Mouse (Mus musculus): ENCODE measurements around the gene Mynn. TPM values are rescaled to one million over a fixed set of nuclear protein-coding genes. Genes with fewer than 3 reads are reported as not detected.
"Not testable (repeated sequence)": the region's sequence is repeated elsewhere in the genome, so short reads cannot be mapped to it uniquely, and the experiment has no call there.

The Mynn gene
- 10 to 100 TPM; 15.7 to 16.6 TPM for total RNA-seq (2021)
- long read RNA-seq, experiment 1, full-length matches to known transcripts = 12 of 13 reads
- long read RNA-seq, experiment 1, partial matches to known transcripts = 0 of 13 reads
- long read RNA-seq, experiment 1, other reads (novel, unspliced or antisense) = 1 of 13 reads
- long read RNA-seq, experiment 2, full-length matches to known transcripts = 8 of 10 reads
- long read RNA-seq, experiment 2, partial matches to known transcripts = 1 of 10 reads
- long read RNA-seq, experiment 2, other reads (novel, unspliced or antisense) = 1 of 10 reads

DNA sequence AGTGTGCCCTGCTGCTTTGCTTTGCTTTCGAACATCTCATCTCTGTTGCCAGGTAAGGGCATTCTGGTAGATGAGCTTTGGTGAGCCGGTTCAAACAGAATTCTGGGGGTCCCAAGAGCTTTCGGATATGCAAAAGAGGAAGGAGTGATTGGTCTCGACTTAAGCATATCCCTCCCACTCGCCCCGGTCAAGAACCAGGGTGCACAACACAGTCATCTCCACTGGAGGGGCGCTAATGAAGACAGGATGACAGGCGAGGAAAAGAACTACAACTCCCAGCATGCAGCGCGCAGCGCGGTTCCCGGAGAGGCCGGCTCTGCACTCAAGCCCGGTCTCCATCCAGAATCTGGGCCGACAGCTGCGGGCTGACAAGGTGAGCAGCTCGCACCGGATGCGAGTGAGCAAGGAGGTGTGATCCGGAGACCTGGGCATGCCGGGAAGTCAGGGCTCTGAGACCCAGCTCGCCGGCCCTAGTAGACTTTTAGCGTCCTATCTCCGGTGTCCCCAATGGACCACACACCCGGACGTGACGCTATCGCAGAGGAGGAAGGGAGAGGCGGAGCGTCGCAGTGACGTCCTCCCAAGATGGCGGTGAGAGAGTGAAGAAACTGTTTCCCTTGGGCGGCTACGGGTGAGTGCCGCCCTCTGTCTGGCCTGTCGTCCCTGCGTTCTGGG, at the start of gene Mynn:
TSS of gene Mynn (plus strand) at position 1 of the 675 bp plus-strand sequence.
- peak; percentile 98 to 100 for DNase-seq (ENCODE audit: low spot score in 2 of 2)

DNA sequence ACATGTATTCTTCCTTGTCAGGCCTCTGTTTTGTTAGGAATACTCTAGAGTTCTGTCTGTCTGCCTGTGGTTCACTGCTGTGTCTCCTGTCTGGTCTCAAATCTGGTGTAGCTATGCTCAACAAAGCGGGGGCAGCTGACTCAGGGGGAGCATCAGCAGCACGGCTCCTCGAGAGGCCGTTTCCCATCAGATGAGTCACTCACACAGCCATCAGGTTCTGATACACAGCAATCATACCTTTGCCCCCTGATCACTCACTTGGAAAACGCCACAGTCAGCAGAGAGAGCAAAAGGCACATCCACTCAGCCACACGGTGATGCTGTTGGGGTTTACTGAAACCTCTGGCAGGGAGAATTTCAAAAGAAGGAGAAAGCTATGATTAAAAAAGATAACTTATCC, 48.1 kb upstream of the Mynn start:
- no peak for DNase-seq (ENCODE audit: low spot score in 2 of 2)

DNA sequence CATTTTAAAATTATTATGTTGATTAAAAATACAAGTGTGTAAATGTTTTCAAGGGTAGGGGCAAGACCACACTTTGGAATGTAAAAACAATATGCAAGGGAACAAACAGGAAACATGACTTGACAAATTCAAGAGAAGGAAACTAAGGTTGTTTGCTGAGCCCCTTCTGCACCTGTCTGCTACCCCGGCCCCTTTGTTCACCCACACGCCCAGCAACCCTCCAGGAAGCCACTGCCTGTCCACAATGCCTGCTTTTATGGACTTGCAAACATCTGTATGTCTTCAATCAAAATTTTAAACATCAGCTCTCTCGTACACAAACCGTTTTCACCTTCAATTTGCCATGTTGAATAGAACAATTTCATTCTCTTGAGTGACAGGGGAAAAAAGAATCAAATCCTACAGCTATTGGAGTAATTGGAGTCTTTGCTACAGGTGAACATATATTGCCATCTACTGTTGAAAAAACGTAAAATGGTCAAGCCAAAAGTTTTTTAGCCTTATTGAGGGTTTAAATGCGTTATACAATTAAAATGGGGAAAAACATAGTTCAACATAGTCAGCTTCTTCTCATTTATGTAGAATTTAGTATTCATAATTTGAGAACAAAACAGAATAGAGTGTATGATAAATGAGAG, 41.1 kb upstream of the Mynn start:
- peak in 1 of 2 experiments; percentile 9 for DNase-seq (ENCODE audit: low spot score in 2 of 2)

GRCm38 (mm10) chr3:30566333-30566732, 35.5 kb upstream of the Mynn start:
- DNase-seq (ENCODE audit: low spot score in 2 of 2) = not testable (repeated sequence)

DNA sequence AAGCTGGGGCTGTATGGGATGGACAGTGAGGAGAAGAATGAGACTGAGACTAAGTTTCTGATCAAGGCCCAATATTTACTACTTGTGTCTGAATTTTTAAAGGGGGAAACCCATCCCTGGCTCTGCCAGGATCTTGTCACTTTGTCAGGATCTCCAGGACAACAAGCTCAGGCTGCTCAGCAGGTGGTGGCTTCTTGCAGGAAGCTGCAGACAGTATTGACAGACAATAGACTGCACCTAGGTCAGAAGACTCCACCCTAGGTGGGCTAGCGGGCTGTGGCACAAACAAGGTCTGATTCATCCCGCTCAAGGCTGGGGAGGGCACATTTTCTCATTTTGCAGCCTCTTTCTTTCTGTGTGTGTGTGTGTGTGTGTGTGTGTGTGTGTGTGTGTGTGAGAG, 28.3 kb upstream of the Mynn start:
- no peak for DNase-seq (ENCODE audit: low spot score in 2 of 2)

GRCm38 (mm10) chr3:30588865-30589264, 13.0 kb upstream of the Mynn start:
- no peak for DNase-seq (ENCODE audit: low spot score in 2 of 2)

DNA sequence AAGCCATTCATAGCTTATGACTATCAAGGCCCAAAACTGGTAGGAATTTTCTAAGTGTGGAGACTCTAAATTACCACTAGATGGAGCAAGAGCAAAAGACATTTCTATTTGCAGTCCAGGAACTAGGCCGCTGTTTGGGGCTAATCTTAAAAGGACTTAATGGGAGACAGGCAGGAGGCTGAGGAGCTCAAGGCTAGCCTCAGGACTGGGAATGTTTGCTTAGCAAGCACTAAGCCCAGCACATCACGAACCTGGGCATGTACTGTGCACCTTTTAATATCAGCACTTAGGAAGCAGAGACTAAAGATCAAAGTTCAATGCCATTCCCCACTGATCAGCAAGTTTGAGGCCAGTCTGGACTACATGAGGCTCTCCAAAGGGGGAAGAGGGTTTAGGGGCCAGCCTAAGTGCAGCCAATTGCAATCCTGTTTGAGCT, 9.4 kb upstream of the Mynn start:
- peak in 1 of 2 experiments; percentile 41 for DNase-seq (ENCODE audit: low spot score in 2 of 2)

DNA sequence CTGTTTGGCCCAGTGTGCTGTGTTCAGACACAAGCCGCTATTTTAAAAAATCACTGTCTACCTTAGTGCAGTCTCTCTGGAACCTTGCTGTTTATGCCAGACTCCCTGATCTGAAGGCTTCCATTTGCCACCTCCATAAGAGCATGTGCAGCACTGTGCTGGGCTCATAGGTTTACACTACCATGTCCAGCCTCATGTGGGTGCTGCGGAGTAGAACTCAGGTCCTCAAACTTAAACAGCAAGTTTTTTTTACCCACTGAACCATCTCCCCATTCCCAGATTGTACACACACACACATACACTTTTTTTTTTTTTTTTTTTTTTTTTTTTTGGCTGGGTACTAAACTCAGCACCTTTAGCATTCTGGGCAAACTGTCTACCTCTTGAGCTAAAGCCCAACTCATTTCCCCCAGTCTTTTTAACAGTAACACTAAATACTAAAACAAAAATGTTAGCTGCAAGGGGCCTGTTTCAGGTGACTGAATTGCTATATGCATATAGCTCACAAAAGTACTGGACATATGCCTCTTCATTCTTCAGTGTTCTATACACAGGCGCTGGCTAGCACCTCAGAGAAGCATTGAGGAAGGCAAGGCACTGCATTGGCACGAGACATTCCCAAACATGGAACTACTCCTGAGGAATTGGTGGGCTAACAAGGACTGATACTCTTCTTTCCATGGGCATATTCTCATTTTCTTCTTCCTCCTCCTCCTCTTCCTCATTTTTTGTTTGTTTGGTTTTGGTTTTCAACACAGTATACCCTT, 8.0 kb upstream of the Mynn start:
- DNase-seq (ENCODE audit: low spot score in 2 of 2) = no peak

- DNase-seq (ENCODE audit: low spot score in 2 of 2) = peak in 1 of 2 experiments; percentile 35
These were observed 6.6 kb upstream of the Mynn start for GRCm38 (mm10) chr3:30595111-30595832.

GRCm38 (mm10) chr3:30597271-30597670, 4.6 kb upstream of the Mynn start:
- no peak for DNase-seq (ENCODE audit: low spot score in 2 of 2)

DNA sequence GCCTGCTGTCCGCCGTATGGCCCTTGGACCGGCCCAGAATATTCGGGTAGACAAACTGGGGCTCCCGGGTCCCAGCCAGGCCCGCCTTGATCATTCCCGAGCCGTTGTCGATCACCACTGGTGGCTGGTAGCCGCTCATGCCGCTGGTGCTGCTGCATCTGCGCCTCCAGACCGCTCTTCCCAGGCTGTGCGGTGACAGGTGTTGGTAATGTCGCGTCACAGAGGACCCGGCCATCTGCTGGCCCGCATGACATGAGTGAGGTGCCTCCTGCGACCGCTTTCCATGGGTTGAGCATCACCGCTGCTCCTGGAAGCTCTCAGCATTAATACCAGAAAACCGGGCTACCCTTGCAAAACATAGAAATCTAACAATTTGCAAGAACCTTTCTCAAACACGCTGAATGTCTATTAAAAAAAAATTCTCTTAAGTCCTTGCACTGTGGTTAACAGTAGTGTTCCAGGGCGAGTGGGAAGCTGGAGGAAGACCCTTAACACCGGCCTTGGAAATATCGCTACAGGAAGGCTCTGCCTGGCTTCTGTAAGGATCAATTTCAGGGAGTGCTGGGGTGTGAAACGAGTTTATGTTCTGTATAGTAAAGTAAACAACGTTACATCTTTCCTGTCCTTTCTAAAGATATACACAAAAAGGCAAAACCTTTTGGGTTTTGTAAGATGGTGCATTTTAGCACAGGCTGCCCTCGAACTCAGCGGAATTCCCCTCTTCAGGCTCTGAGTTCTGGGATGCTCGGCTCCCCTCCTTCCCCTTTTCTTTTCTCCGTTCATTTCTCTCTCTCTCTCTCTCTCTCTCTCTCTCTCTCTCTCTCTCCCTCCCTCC, 1.9 kb upstream of the Mynn start, which contains the start of gene Actrt3:
TSS of gene Actrt3 (minus strand) at position 229 of the 835 bp plus-strand sequence.
- DNase-seq (ENCODE audit: low spot score in 2 of 2) = peak; percentile 40 to 52

DNA sequence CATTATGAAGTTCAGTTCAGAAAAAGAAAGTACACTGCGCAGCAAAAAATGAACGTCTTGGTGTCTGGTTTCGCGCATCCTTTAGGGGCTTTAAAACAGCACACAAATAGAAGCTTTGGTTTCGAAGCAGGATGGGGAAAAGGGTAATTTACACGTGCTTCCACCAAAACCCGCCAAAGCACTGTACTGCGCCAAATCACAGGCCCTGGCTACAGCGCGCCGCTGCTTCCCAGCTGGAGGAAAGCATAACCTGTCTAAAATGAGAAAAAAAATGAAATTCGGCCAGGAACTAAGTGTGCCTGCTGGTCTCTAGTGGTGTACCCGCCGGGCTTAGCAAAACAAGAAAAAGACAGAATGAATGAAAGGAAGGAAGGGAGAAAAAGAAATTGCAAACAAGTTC, 1.1 kb upstream of the Mynn start:
- DNase-seq (ENCODE audit: low spot score in 2 of 2) = peak; percentile 43 to 49

- DNase-seq (ENCODE audit: low spot score in 2 of 2) = peak; percentile 78 to 91
These were observed 690 bp upstream of the Mynn start for GRCm38 (mm10) chr3:30601175-30601574.

DNA sequence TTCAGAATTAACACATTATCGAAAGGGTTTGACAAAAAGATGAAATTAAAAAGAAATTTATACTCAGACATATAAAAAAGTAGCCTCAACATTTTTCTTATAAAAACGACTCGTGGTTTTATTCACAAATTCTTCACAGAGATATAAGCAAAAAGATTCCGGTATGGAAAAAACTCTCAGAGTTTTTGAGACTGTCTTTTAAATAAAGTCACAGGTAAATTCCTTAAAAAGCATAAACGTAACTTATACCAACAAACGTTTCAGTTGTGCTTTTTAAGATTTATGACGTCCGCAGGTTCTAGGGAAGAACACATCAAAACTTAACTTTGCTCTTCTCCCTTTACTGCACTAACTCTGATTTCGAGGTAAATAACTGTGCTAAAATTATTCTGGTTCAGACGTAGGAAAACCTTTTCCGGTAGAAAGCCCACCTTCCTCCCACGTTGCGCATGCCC, 228 bp upstream of the Mynn start:
- no peak for DNase-seq (ENCODE audit: low spot score in 2 of 2)

- DNase-seq (ENCODE audit: low spot score in 2 of 2) = no peak
These were observed 854 bp downstream of the Mynn start for GRCm38 (mm10) chr3:30602740-30603098.

- DNase-seq (ENCODE audit: low spot score in 2 of 2) = no peak
These were observed 1.4 kb downstream of the Mynn start for GRCm38 (mm10) chr3:30603256-30603655.

- DNase-seq (ENCODE audit: low spot score in 2 of 2) = no peak
These were observed 7.1 kb downstream of the Mynn start for GRCm38 (mm10) chr3:30608999-30609398.

DNA sequence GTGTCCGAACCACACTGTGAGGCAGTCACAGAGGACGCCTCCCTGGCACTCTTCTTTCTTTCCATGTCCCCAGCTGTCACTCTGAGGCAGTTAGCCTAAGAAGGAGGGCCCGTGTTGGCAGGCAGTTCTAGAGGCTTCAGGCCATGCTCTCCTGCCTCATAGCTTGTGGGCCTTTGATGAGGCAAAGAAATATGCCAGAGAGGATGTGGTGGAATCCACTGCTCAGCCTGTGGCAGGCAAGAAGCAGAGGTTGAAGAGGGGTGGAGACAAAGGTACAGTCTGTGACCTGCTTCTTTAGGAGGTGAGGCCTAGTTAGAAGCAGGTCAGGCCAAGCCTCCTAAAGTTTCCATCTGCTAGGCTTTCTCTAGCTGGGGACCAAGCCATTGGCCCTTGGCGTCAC, 9.1 kb downstream of the Mynn start:
- DNase-seq (ENCODE audit: low spot score in 2 of 2) = no peak

- DNase-seq (ENCODE audit: low spot score in 2 of 2) = no peak
These were observed 18.3 kb downstream of the Mynn start for GRCm38 (mm10) chr3:30620132-30620531.

- no peak for DNase-seq (ENCODE audit: low spot score in 2 of 2)
These were observed 31.8 kb downstream of the Mynn start for GRCm38 (mm10) chr3:30633681-30634080.

Data from layer of hippocampus, postnatal 14 days (tissue).